Mouse (Mus musculus): ENCODE results near the gene Ppid.
A peak's percentile ranks its signal among the peaks of the same experiment; 100 is the strongest.

Gene Ppid

GRCm38 (mm10) chr3:79590863-79591792 lies at the start of gene Ppid:
TSS of gene Ppid (plus strand) at chr3:79591342.
- peak; percentile 93 for DNase-seq (ENCODE audit: low read depth, low spot score)

DNA sequence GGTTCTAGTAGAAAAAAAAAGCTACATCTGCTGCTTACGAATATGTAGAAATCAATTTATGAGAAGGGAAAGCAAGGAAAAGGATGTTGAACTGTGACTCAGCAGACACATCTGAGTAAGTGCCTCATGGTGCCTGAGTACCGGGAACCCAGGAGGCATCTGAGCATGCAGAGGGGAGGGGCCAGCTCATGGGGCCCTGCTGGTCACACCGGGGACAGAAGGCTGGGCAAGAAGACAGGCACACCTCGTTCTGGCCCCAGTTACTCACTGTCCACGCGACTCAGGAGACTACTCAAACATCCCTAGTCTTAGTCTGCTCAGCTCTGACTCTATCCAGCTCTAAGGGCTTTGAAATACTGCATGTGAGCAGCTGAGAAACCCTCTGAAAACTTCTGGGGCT lies 48.6 kb upstream of the Ppid start:
- DNase-seq (ENCODE audit: low read depth, low spot score), result peak; percentile 45

DNA sequence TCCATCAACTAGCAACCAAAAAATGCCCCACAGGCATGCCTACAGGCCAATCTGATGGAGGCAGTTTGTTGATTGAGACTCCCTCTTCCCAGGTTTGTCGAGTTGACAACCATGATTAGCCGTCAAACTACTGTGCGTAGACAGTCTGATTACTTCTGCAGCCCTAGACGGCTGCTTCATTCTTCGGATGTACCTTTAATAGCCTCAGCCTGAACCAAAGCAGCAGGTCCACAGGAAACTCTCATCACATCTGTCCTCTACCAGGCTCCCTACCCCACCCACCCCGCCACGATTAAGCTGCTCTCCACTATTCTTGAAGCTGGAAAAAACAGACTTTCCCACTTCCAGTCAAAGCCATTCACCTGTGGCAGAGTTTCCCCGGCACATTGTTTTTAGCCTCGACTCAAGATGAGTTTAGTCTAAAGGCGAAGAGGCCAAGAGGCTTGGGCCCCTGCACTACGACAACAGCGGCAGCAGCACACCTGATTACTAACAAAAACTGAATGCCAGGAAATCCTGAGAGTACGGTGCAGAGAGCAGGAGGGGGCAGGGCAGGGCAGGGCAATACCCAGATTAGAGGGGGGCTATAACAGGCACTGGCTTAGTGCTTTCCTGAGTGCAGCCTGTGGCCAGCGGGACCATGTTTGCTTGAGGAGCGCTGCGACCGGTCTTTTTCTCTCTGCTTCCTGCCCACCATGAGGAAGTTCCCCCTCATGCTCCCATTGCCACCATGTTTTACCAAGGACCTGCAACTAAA lies 42.3 kb upstream of the Ppid start:
- no peak for DNase-seq (ENCODE audit: low read depth, low spot score)

GRCm38 (mm10) chr3:79549751-79550393 lies 41.3 kb upstream of the Ppid start:
- DNase-seq (ENCODE audit: low read depth, low spot score), result no peak

- no peak for DNase-seq (ENCODE audit: low read depth, low spot score)
These were observed 39.2 kb upstream of the Ppid start for GRCm38 (mm10) chr3:79551826-79552552.

- DNase-seq (ENCODE audit: low read depth, low spot score), result no peak
These were observed 37.4 kb upstream of the Ppid start for GRCm38 (mm10) chr3:79553779-79554178.

- no peak for DNase-seq (ENCODE audit: low read depth, low spot score)
These were observed 36.1 kb upstream of the Ppid start for GRCm38 (mm10) chr3:79555061-79555460.

- DNase-seq (ENCODE audit: low read depth, low spot score), result no peak
These were observed 31.9 kb upstream of the Ppid start for GRCm38 (mm10) chr3:79559021-79559772.

- no peak for DNase-seq (ENCODE audit: low read depth, low spot score)
These were observed 31.4 kb upstream of the Ppid start for GRCm38 (mm10) chr3:79559773-79560045.

- no peak for DNase-seq (ENCODE audit: low read depth, low spot score)
These were observed 30.6 kb upstream of the Ppid start for GRCm38 (mm10) chr3:79560555-79560954.

GRCm38 (mm10) chr3:79561784-79562715 lies 29.1 kb upstream of the Ppid start:
- DNase-seq (ENCODE audit: low read depth, low spot score), result no peak

DNA sequence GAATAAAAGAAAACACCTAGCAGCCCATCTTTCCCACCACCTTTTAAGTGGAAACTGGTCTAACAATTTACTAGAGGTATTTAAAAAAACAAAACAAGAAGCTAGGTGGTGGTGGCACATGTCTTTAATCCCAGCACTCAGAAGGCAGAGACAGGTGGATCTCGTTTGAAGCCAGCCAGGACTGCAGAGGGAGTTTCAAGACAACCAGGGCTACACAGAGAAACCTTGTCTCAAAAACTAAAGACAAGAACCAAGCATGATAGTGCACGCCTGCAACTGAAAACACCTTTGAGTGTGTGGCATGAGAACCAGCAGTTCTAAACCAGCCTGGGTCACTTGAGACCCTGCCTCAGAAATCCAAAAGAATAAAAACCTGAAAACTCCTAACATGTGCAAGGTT lies 27.6 kb upstream of the Ppid start:
- no peak for DNase-seq (ENCODE audit: low read depth, low spot score)

DNA sequence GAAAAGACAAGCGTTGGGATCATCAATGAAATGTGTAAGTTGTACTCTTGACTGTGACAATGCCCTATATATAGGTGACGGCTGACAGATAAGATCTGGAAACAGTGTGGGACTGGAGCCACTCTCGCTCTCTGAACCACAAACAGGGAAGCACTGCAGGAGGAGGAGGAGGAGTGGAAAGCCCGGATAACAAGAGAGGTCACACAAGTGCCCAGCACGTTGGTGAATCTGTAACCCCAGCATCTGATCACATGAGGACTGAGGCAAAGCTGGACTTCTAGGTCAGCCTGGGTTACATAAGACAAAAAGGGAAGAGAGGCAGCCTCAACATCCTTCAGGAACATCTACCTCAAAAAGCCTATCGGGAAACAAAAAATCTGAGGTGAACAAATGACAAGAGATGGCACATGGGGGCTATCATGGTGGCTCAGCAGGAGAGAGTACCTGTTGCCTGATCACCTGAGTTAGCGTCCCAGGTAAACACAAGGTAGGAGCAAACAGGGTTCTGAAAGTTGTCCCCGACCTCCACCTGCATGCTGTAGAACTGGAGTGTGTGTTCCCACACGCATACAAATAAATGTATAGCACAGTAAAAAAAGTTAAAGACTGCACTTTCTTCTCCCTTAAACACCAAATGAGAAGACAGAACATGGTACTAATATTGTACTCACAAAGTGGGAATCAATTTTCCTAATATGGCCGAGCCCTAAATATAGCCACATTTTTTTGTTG lies 26.1 kb upstream of the Ppid start:
- no peak for DNase-seq (ENCODE audit: low read depth, low spot score)

GRCm38 (mm10) chr3:79566716-79567691 lies 24.1 kb upstream of the Ppid start:
- DNase-seq (ENCODE audit: low read depth, low spot score), result peak; percentile 75

- DNase-seq (ENCODE audit: low read depth, low spot score), result peak; percentile 97
These were observed 23.3 kb upstream of the Ppid start, which contains the start of gene Fnip2 for GRCm38 (mm10) chr3:79567703-79568362. TSS of gene Fnip2 (minus strand) at chr3:79567796.

DNA sequence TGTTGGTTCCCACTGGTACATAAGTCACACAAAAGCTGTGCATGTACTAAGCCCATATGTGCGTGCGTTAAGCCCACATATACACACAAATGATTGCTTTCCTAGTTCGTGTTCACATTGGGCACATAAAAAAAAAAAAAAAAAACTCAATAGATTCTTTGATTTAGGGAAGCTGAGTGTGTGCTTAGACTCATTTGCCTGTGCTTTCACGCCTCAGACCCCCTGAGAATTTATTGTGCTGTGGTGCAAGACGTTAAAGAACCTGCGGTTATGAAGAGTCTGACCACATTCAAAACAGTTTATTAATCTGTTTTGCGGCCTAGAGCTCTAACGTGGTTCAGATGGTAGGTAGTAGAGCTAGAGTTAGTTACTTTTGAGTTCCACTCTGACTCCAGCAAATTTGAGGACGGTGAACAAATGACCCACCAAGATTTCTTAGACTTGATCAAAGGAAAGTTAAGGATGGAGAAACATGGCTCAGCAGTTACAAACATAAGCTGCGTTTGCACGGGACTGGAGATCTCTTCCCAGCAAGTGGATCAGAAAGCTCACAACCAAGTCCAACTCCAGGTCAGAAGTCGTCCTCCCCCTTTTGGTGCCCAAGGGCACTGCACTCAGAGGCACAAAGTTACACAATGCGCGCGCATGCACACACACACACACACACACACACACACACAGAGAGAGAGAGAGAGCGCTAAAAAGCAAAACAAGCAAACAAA lies 22.4 kb upstream of the Ppid start:
- peak; percentile 77 for DNase-seq (ENCODE audit: low read depth, low spot score)

DNA sequence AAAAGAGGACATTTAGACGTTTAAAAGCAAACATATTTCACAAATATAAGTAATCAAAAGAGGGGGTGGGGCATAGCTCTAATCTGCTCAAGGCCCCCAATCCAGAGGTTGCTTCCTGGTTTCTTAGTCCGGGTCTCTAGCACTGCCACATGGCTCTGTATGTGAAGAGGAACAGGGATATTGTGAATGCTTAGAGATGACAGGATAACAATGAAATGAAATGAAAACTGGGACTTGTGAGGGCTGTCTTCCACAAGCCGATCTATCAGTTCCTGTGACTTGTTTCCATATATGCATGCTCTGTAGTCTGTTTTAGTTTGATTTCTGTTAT lies 21.8 kb upstream of the Ppid start:
- DNase-seq (ENCODE audit: low read depth, low spot score), result no peak

All from ZHBTc4 (cell line).